Mouse (Mus musculus) left cerebral cortex, postnatal 14 days (tissue): ENCODE data around the gene Kcnab1. TPM values are rescaled to one million over a fixed set of nuclear protein-coding genes. Genes with fewer than 3 reads are reported as not detected.

ENCODE experiments used
- DNase-seq, 2 experiments: peaks; one replicate each; pipeline ENCODE4 v3.0.0; 2021 to 2022; ENCODE audit warnings: low spot score in 2 of 2, mixed read lengths in 1 of 2
- intact Hi-C: fragments of 180-260 bp; cut with DNase I; formaldehyde crosslinking; loops from one replicate; pipeline ENCODE4 v1.15.1; 2025
- total RNA-seq, 2 experiments: library from RNA; stranded (reverse); gene quantifications; 2 replicates each; pipeline ENCODE4 v1.2.3; 2021

Gene Kcnab1
- total RNA-seq, 2 experiments from 2014 or later: 45.6 to 64.4 TPM

DNA sequence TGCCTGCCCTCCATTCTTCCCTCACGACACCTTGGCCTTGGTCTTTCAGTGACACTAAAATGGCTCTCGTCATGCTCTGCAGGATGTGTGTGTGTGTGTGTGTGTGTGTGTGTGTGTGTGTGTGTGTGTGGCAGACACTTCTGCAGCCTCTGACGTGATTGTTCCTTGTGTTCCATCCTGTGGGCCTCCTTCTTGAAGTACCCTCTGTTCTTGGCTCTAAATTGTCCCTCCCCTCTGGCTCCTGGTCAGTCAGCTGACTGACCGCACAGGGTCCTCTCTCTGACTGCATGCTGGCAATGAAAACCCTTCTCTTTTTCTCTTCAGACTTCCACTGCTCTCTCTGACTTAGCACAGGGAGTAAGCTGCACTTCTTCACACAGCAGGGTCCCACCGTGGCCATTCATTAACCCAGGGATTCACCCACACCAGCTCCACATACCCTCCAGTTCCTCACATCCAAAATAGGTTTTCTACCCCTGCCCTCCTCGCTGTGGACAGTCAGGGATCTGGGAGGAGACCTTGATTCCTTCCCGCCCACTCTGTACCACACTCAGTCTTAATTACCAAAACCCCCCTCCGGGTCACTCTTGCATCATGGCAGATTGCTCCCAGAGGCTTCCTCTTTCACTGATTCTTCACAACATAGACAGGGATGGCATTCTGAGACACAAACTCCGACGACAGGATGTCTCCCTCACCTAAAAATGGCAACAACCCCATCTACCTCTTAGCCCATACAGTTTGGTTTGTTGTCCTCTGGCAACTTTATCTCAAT is 244.3 kb downstream of the Kcnab1 start:
- no peak for DNase-seq
- intact Hi-C loops: loop anchor here (5.0 kb wide), 1 partner anchor 366 kb away; no protein-coding TSS in a partner anchor

DNA sequence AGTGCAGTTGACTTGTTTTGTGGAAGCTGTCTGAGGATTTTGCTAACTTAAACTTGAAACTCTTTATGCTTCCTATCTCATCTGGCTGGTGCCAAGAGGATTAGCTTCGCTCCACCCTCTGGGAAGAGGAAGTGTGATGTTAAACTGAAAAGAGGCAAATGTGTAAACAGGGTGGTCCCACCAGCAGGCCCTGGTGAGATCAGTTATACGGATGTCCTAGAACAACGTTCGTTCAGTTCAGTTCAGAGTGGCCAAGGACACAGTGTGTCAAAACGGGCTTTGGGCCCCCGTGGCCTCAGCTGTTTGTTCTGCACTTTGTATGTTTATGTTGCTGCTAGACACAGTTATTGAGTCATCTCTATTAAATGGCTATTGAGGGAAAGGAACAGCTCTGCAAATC is 246.3 kb downstream of the Kcnab1 start:
- DNase-seq: no peak
- intact Hi-C loops: no loop called here

DNA sequence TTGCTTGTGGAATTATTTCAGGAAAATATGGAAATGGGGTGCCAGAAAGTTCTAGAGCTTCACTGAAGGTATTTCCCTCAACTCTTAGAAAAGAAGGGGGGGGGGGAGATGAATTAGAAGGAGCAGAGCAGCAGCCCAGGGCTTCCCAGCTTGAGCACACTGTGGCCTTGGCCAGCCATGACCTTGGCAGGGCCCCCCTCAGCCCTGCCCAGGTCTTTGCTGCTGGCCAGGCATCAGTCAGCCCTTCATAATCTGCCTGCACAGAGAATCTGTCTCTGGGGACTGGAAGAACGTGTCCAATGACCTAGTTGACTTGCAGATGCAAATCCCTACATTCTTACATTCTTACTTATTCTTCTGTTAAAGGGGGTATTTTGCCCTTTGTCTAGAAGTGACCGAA is 249.1 kb downstream of the Kcnab1 start:
- intact Hi-C loops: no loop called here
- no peak for DNase-seq

DNA sequence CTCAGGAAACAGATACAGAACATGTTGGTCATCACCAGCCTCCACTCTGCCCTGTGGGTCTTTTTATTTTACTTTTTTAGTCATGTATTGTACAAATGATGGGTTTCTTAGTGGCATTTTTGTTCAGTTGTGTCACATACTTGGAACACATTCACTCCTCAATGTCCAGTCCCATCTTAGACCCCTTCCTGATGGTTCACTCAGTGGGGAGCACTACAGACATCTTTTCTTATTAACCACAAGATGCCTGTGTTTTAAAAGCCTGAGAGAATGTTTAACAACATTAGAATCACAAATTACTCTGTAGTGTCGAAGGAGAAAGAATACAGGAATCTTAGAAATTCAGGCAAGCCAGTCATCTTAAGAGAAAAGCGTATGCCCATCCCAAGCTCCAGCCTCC is 249.7 kb downstream of the Kcnab1 start:
- DNase-seq: no peak
- intact Hi-C loops: no loop called here

DNA sequence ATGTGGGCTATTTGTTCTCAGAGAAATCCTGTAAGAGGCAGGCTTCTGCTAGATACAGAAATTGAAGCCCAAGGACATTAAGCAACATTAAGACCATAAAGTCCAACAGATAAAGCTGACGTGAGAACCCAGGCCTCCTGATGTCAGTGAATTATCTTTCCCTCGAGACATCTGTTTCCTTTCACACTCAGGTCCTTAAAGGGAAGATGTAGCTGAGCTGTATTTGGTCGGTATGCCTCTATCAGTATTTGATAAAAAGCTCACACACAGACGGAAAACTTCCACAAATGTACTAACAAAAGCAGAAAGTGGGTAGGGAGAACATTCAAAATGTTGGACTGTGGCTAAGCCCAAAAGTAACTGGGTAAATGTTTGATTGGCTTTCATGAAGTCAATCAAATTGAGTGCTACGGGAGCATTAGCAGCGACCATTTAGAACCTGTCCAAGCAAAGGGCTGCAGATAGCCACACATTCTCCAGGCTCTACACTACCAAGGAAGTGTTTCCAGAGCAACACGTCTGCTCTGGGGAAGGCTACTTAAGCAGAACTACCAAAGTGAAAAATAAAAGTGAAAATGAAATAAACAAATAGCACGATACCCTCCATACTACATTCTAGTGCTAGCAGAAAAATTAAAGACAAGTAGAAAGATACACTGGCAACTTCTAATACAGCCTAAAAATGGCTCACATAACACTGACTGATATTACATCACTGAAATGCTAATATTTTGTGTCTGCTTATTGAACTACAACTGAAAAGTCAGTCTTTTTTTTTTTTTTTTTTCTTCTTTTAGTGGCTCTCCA is 251.2 kb downstream of the Kcnab1 start:
- intact Hi-C loops: no loop called here
- no peak for DNase-seq

DNA sequence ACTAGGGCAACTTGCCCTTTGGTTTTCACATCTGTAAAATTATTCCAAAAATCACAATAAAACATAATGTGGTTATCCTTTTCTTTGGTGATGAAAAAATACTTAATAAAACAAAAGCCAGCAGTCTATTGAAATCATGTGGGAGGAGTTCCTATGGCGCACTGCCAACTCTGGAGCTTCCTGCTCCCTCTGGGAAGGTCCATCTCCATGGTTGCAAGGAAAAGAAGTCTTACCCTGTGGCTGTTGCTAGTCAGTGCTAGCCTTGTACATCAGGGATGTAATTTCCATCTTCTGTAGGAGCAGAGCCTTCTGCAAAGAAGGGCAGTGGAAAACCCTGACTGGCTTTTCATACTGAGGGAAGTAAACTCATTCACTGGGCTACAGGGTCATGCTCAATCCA is 254.3 kb downstream of the Kcnab1 start:
- DNase-seq: peak in 1 of 2 experiments; percentile 32

DNA sequence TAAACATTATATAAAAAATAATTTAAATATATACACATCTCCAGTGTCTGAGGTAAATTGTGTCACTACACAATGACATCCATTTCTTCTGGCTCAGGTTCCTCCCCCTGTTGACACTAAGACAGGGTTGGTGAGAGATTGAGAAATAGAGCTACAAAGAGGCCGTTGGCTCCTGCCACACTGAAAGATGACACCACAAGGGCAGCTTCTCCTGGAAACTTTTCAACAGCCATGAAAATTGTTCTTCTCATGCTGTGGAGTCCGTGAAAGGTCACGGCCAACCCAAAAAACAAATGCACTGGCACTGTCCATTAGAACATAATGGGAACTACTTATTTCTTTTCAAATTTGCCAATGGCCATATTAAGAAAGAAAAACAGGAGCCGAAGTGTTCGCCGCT is 256.0 kb downstream of the Kcnab1 start:
- no peak for DNase-seq
- intact Hi-C loops: no loop called here

More for the DNA sequence above, 254.3 kb downstream of the Kcnab1 start:
- intact Hi-C loops: no loop called here

DNA sequence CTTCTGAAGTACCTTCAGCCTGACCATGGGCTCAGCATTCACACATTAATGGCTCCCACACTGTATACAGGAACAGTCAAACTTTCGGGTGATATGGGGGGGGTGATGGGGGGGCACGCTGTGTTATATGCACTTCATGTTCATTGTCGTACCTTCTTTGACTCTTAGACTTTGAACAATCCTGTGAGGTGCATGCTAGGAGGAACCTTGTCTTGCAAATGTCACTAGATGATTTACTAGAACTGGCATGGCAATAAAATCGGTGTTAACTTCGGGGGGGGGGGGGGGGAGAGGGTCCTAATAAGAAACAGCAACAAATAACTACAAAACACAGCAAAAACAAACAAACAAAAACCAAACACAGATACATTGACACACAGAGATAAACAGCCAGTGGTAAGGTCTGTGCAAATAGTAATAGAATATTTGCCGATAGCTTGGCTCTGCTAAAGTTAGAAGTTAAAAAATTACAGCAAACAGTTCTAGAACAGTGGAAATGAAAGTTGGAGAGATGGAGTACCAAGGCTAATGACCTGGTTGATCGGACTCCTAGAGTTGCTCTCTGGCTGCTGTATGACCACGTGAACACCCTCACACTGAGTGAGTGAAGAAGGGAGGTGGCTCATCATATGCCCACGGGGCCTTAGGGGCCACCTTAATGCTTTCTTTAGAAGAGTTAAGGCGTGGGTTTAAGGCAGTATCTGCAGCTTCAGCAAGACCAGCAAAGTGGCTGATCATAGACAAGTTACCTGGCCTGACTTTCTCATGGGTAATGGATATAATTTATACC is 256.9 kb downstream of the Kcnab1 start:
- intact Hi-C loops: no loop called here
- no peak for DNase-seq

DNA sequence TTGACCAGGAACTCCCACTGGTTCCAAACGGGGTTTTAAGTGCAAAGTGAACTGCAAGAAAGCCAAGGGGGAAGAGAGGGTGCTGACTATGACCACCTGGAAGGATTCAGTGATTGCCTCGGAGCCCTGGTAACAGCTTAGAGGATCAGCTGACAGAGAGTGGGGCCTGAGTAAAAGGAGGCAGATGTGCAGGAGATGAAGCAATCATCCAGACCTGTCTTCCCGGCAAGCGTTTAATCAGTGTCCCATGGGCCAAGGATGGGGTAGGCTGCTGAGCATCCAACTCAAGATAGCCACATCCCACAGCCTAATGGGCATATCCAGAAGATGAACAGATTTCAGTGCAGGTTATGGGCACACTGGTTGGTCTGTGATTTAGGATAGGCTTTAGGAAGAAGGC is 258.8 kb downstream of the Kcnab1 start:
- intact Hi-C loops: no loop called here
- no peak for DNase-seq

DNA sequence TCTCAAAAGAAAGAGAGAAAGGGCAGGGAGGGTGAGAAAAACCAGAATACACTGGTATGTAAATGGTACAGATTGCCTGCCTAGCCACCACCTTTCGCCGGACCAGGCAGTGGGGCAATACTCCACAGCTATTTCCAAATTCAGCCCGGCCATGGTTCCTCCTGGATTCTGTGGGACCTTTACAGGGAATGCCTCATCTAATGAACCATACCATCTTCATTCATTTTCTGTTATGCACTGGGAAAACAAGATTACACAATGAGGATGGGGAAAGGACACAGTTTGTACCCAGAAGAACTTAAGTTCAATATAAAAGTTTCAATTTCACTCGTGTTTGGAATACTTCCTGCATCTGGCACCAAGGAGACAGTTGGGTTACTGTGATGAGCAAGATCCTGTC is 263.4 kb downstream of the Kcnab1 start:
- DNase-seq: no peak
- intact Hi-C loops: no loop called here

DNA sequence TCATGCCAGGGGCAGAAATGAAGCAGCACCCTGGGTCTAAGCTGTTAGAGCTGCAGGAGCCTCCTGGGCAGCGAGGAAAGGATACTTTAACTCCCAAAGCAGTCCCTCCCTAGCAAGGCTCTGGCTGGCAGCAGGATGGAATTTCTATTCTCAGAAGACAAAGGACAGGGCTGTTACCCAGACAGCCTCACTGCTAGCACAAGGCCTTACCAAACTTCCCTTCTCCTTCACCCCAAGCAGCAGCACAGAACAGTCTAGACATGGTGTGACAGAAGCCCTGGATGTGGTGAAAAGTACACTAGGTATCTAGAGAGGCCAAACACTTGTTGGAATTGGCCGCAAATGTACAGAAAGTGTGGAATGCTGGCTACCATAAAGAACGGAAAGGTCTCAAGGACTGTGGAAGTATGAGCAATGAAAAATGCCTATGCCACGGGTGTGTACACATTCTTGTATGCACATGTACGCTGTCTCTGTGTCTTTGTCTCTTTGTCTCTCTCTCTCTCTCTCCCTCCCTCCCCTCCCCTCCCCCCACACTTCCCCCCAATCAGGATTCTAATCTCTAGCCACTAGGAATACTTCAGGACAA is 264.5 kb downstream of the Kcnab1 start:
- intact Hi-C loops: no loop called here
- no peak for DNase-seq

DNA sequence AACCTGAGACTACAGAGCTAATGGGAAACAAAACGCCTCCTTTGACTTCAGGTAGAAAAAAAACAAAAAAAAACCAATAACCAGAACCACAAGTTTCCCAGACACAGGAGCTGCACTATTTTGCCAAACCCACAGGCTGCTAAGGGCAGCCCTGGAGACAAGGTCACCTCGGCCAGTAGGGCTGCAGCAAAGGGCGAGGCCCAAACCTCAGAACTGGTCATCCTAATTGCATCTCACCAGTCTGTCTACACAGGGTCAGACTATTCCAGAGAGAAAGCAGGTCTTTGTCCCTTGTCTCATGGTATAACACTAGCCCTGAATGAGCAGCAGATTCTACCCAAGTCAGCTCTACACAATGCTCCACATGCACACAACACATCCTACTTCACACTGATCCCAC is 265.5 kb downstream of the Kcnab1 start:
- no peak for DNase-seq
- intact Hi-C loops: no loop called here

DNA sequence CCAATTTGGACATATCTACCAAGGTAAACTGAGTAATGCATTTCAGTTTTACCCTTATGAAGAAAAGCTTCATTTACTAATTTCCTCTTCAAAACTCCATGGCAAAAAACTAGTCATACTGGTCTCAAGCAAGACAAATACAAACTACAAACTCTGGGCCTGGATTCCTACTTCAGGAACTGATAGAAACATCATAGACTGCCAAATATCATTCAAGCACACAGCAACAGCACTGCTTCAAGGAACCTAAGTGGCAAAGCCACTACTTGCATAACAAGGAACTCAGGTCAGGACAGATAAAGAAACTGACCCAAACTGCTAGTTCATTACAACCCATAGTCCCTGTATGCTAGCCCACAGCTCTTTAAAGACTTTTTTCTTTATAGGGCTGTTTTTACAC is 269.5 kb downstream of the Kcnab1 start:
- intact Hi-C loops: no loop called here
- DNase-seq: no peak

DNA sequence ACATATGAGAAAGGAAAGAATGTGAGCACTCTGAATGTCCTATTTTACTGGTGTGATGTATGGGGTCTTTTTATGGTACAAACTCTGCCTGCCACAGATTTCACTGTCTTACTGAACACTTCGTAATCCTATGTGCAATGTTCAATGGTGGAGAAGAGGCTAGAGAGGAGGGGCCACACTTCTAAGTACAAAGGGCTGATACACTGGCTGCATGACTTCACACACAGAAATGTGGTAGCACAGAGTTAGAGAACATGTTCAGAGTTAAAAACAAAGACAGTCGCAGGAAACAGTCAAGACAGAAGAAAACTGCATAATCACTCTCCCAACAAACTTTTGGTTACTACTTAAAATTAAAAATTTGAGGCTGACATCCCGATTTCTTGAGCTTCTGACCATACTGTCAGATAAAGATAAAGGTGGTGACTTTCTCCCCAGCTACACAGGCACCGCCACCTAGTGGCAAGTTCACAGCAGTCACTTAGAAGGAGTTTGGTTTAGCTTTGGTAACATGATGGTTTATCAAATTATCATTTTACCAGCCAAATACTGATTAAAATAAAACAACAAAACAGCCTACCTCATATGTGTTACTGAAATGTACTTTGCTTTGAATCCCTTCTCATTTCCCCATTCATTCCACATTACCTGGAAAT is 270.8 kb downstream of the Kcnab1 start:
- peak; percentile 26 to 42 for DNase-seq
- intact Hi-C loops: loop anchor here (5.0 kb wide), 2 partner anchors 482 to 547 kb away; no protein-coding TSS in a partner anchor

DNA sequence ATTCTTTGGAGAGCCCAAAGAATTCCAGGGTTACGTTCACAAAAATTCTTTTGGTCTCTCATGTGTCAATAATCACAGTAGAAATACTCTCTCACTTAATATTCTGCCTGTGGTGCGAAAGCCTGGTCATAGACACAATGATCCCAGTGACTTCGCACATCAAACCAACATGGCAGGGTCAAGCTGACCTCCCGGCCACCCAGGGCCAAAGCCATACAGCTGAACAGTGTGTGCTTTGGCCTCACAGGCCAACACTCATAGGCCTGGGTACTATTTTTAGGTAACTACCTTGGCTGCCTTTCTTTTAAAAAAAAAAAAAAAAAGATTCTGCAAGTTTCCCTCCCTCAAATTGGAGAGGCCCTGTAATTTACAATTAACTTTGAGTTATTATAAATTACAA is 271.9 kb downstream of the Kcnab1 start:
- intact Hi-C loops: loop anchor here (5.0 kb wide), 2 partner anchors 481 to 546 kb away; no protein-coding TSS in a partner anchor
- DNase-seq: no peak

DNA sequence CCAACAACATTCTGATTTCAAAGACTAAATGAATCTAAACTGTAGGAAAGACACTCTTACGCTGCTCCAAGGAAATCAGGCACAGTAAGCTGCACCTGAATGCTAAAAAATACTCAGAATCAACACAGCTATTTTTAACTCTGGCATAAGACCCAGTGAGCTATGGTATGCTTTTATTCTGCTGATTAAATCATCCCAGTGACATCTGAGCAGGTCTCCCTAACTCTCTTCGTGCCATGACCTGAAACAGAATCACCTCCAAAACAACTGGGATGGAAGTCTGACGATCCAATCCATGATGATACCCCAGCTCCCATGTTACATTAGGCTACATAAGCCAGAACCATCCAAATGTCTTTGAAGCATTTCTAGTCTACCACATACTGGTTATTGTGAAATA is 275.2 kb downstream of the Kcnab1 start:
- DNase-seq: no peak
- intact Hi-C loops: loop anchor here (5.0 kb wide), 2 partner anchors 478 to 543 kb away; no protein-coding TSS in a partner anchor

DNA sequence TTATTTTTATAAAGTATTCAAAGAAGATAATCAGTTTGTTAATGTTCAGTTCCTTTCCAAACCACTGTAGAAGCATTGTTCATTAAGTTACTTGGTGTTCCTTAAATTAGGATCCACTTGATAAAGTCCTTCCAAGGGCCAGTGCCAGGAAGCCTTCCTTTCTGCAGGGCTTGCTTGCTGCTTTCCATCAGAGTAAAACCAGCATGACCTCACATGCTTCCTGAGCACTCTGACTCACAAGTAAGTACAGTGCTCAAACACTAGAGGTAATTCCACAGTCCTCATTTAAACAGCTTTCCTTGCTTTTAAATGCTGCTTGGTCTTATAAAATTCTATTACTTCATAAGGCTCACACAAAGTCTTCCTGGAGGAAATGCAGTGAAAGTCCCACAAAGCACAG is 276.6 kb downstream of the Kcnab1 start:
- no peak for DNase-seq
- intact Hi-C loops: no loop called here

DNA sequence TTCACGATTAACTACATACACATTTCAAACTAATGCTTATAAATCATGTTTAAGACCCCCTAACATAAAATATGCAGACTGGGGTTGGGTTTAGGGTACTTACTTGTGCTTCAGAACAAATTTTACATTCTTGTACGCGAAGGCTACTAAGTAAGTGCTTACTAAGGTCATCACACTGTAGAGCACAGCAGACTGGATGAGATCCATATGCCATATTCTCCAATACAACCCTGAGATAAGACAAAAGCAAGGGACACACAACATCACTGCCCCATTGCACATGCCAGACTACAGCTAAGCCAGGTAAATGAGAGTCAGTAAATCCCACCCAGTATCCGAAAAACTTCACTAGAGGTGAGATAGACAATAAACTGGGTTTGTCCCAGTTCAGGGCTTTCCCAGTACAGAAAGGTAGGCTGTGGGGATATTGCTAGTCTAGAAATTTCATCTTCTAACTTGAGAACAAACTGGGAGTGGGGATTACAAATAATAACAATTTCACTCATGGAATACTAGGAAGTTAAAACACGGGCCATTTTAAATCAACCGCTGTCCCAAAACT is 282.1 kb downstream of the Kcnab1 start:
- no peak for DNase-seq
- intact Hi-C loops: loop anchor here (10.0 kb wide), 1 partner anchor 273 kb away; the partner anchor contains the start of gene Lekr1
